Mouse (Mus musculus): ENCODE measurements around the gene Gnmt. TPM values are rescaled to one million over a fixed set of nuclear protein-coding genes. Genes with fewer than 3 reads are reported as not detected.

The Gnmt gene
- polyA plus RNA-seq, 1 experiment from 2014 or later: 0.83 TPM

- H3K4me1 ChIP-seq (ENCODE audit: control insufficient read depth, insufficient read depth, low read length): peaks cover 31% of the 10 kb centered on the region
- 93% methylated on average over 5 of the region's 5 CpGs for WGBS
- no peak overlapping the region for H3K4me3 ChIP-seq (ENCODE audit: low read depth, low read length)
- H3K36me3 ChIP-seq (ENCODE audit: control insufficient read depth, insufficient read depth, low read length): peaks cover 7% of the 10 kb centered on the region; the same call in 1 of the 2 replicates
- H3K4me2 ChIP-seq (ENCODE audit: low read length): peak overlapping the region; percentile 83
- H3K9ac ChIP-seq (ENCODE audit: low read depth, low read length): peak overlapping the region; percentile 93
- H3K27ac ChIP-seq (ENCODE audit: low read length): no peak overlapping the region
- no peaks in the 10 kb centered on the region for H3K27me3 ChIP-seq (ENCODE audit: control insufficient read depth, insufficient read depth, low read depth, low read length)
- no peak for ATAC-seq
- H3K9me3 ChIP-seq (replicated peaks; ENCODE audit: control insufficient read depth, low read length, poor library complexity, severe bottlenecking): no peaks in the 10 kb centered on the region
Measured at GRCm38 (mm10) chr17:46702506-46702905, 26.5 kb downstream of the Gnmt start.

- no peak overlapping the region; the same call in 1 of the 2 replicates for H3K27ac ChIP-seq (ENCODE audit: low read length)
Measured at GRCm38 (mm10) chr17:46702100-46702499, 26.9 kb downstream of the Gnmt start.

GRCm38 (mm10) chr17:46701489-46701888, 27.5 kb downstream of the Gnmt start:
- Histone ChIP-seq H3K27me3 (ENCODE audit: control insufficient read depth, insufficient read depth, low read depth, low read length) (no peaks in the 10 kb centered on the region), H3K4me1 (ENCODE audit: control insufficient read depth, insufficient read depth, low read length) (peaks cover 31% of the 10 kb centered on the region), H3K9ac (ENCODE audit: low read depth, low read length) (peak overlapping the region; percentile 33; the same call in 1 of the 2 replicates), H3K9me3 (replicated peaks; ENCODE audit: control insufficient read depth, low read length, poor library complexity, severe bottlenecking) (no peaks in the 10 kb centered on the region), H3K4me2 (ENCODE audit: low read length) (no peak overlapping the region; the same call in 1 of the 2 replicates), H3K4me3 (ENCODE audit: low read depth, low read length) (no peak overlapping the region), H3K27ac (ENCODE audit: low read length) (no peak overlapping the region; the same call in 1 of the 2 replicates), H3K36me3 (ENCODE audit: control insufficient read depth, insufficient read depth, low read length) (peaks cover 7% of the 10 kb centered on the region; the same call in 1 of the 2 replicates)
- 81% methylated on average over 12 of the region's 12 CpGs for WGBS
- ATAC-seq: no peak

More at GRCm38 (mm10) chr17:46702100-46702499, 26.9 kb downstream of the Gnmt start:
- no peak overlapping the region; the same call in 1 of the 2 replicates for H3K4me2 ChIP-seq (ENCODE audit: low read length)
- peaks cover 7% of the 10 kb centered on the region; the same call in 1 of the 2 replicates for H3K36me3 ChIP-seq (ENCODE audit: control insufficient read depth, insufficient read depth, low read length)
- 89% methylated on average over 12 of the region's 12 CpGs for WGBS
- no peak for ATAC-seq
- peak overlapping the region; percentile 33; the same call in 1 of the 2 replicates for H3K9ac ChIP-seq (ENCODE audit: low read depth, low read length)
- no peak overlapping the region for H3K4me3 ChIP-seq (ENCODE audit: low read depth, low read length)
- no peaks in the 10 kb centered on the region for H3K27me3 ChIP-seq (ENCODE audit: control insufficient read depth, insufficient read depth, low read depth, low read length)
- peaks cover 31% of the 10 kb centered on the region for H3K4me1 ChIP-seq (ENCODE audit: control insufficient read depth, insufficient read depth, low read length)
- no peaks in the 10 kb centered on the region for H3K9me3 ChIP-seq (replicated peaks; ENCODE audit: control insufficient read depth, low read length, poor library complexity, severe bottlenecking)

- Histone ChIP-seq H3K27ac (ENCODE audit: low read length) (no peak overlapping the region), H3K9me3 (replicated peaks; ENCODE audit: control insufficient read depth, low read length, poor library complexity, severe bottlenecking) (no peaks in the 10 kb centered on the region), H3K27me3 (ENCODE audit: control insufficient read depth, insufficient read depth, low read depth, low read length) (no peaks in the 10 kb centered on the region), H3K9ac (ENCODE audit: low read depth, low read length) (no peak overlapping the region), H3K4me1 (ENCODE audit: control insufficient read depth, insufficient read depth, low read length) (peaks cover 23% of the 10 kb centered on the region), H3K4me3 (ENCODE audit: low read depth, low read length) (no peak overlapping the region), H3K36me3 (ENCODE audit: control insufficient read depth, insufficient read depth, low read length) (peaks cover 9% of the 10 kb centered on the region; the same call in 1 of the 2 replicates), H3K4me2 (ENCODE audit: low read length) (no peak overlapping the region)
- 97% methylated on average over 3 of the region's 3 CpGs for WGBS
- no peak for ATAC-seq
Measured at GRCm38 (mm10) chr17:46699912-46700311, 29.1 kb downstream of the Gnmt start.

- no peak for ATAC-seq
- no peak overlapping the region for H3K9ac ChIP-seq (ENCODE audit: low read depth, low read length)
- peaks cover 9% of the 10 kb centered on the region; the same call in 1 of the 2 replicates for H3K36me3 ChIP-seq (ENCODE audit: control insufficient read depth, insufficient read depth, low read length)
- H3K27me3 ChIP-seq (ENCODE audit: control insufficient read depth, insufficient read depth, low read depth, low read length): no peaks in the 10 kb centered on the region
- peaks cover 23% of the 10 kb centered on the region for H3K4me1 ChIP-seq (ENCODE audit: control insufficient read depth, insufficient read depth, low read length)
- H3K9me3 ChIP-seq (replicated peaks; ENCODE audit: control insufficient read depth, low read length, poor library complexity, severe bottlenecking): no peaks in the 10 kb centered on the region
- H3K27ac ChIP-seq (ENCODE audit: low read length): no peak overlapping the region
- H3K4me3 ChIP-seq (ENCODE audit: low read depth, low read length): no peak overlapping the region
- 84% methylated on average over 5 of the region's 5 CpGs for whole genome bisulfite sequencing
- no peak overlapping the region for H3K4me2 ChIP-seq (ENCODE audit: low read length)
Measured at GRCm38 (mm10) chr17:46699245-46699644, 29.7 kb downstream of the Gnmt start.

- H3K4me1 ChIP-seq (ENCODE audit: control insufficient read depth, insufficient read depth, low read length): peaks cover 17% of the 10 kb centered on the region
- no peak overlapping the region for H3K9ac ChIP-seq (ENCODE audit: low read depth, low read length)
- peaks cover 9% of the 10 kb centered on the region; the same call in 1 of the 2 replicates for H3K36me3 ChIP-seq (ENCODE audit: control insufficient read depth, insufficient read depth, low read length)
- no peaks in the 10 kb centered on the region for H3K27me3 ChIP-seq (ENCODE audit: control insufficient read depth, insufficient read depth, low read depth, low read length)
- H3K9me3 ChIP-seq (replicated peaks; ENCODE audit: control insufficient read depth, low read length, poor library complexity, severe bottlenecking): no peaks in the 10 kb centered on the region
- no peak overlapping the region for H3K4me3 ChIP-seq (ENCODE audit: low read depth, low read length)
- ATAC-seq: no peak
- H3K27ac ChIP-seq (ENCODE audit: low read length): no peak overlapping the region
- no peak overlapping the region for H3K4me2 ChIP-seq (ENCODE audit: low read length)
- WGBS: 94% methylated on average over 6 of the region's 6 CpGs
Measured at GRCm38 (mm10) chr17:46698515-46698914, 30.5 kb downstream of the Gnmt start.

- ATAC-seq: no peak
- Histone ChIP-seq H3K9ac (ENCODE audit: low read depth, low read length) (no peak overlapping the region), H3K4me1 (ENCODE audit: control insufficient read depth, insufficient read depth, low read length) (no peaks in the 10 kb centered on the region), H3K27ac (ENCODE audit: low read length) (no peak overlapping the region), H3K4me2 (ENCODE audit: low read length) (no peak overlapping the region), H3K36me3 (ENCODE audit: control insufficient read depth, insufficient read depth, low read length) (peaks cover 9% of the 10 kb centered on the region; the same call in 1 of the 2 replicates), H3K9me3 (replicated peaks; ENCODE audit: control insufficient read depth, low read length, poor library complexity, severe bottlenecking) (no peaks in the 10 kb centered on the region), H3K4me3 (ENCODE audit: low read depth, low read length) (no peak overlapping the region), H3K27me3 (ENCODE audit: control insufficient read depth, insufficient read depth, low read depth, low read length) (no peaks in the 10 kb centered on the region)
- 55% methylated on average over 1 of the region's 1 CpGs for WGBS
Measured at GRCm38 (mm10) chr17:46694517-46695063, 34.4 kb downstream of the Gnmt start.

- Histone ChIP-seq H3K4me3 (ENCODE audit: low read depth, low read length) (no peak overlapping the region), H3K9me3 (replicated peaks; ENCODE audit: control insufficient read depth, low read length, poor library complexity, severe bottlenecking) (no peaks in the 10 kb centered on the region), H3K27me3 (ENCODE audit: control insufficient read depth, insufficient read depth, low read depth, low read length) (no peaks in the 10 kb centered on the region), H3K27ac (ENCODE audit: low read length) (no peak overlapping the region), H3K4me1 (ENCODE audit: control insufficient read depth, insufficient read depth, low read length) (no peaks in the 10 kb centered on the region), H3K36me3 (ENCODE audit: control insufficient read depth, insufficient read depth, low read length) (peaks cover 9% of the 10 kb centered on the region), H3K9ac (ENCODE audit: low read depth, low read length) (no peak overlapping the region), H3K4me2 (ENCODE audit: low read length) (no peak overlapping the region)
- WGBS: 97% methylated on average over 2 of the region's 2 CpGs
- ATAC-seq: no peak
Measured at GRCm38 (mm10) chr17:46691390-46691789, 37.6 kb downstream of the Gnmt start.

GRCm38 (mm10) chr17:46690665-46691064, 38.3 kb downstream of the Gnmt start:
- Histone ChIP-seq H3K4me2 (ENCODE audit: low read length) (no peak overlapping the region), H3K9me3 (replicated peaks; ENCODE audit: control insufficient read depth, low read length, poor library complexity, severe bottlenecking) (no peaks in the 10 kb centered on the region), H3K9ac (ENCODE audit: low read depth, low read length) (no peak overlapping the region), H3K27ac (ENCODE audit: low read length) (no peak overlapping the region), H3K4me1 (ENCODE audit: control insufficient read depth, insufficient read depth, low read length) (no peaks in the 10 kb centered on the region), H3K4me3 (ENCODE audit: low read depth, low read length) (no peak overlapping the region), H3K27me3 (ENCODE audit: control insufficient read depth, insufficient read depth, low read depth, low read length) (no peaks in the 10 kb centered on the region), H3K36me3 (ENCODE audit: control insufficient read depth, insufficient read depth, low read length) (peaks cover 11% of the 10 kb centered on the region)
- 92% methylated on average over 12 of the region's 12 CpGs for WGBS
- ATAC-seq: no peak

Measured in midbrain, embryonic 16.5 days (tissue).